Mouse (Mus musculus): ENCODE measurements around the gene Psmc3ip. TPM values are rescaled to one million over a fixed set of nuclear protein-coding genes. Genes with fewer than 3 reads are reported as not detected.

The Psmc3ip gene
- polyA plus RNA-seq, 1 experiment from 2014 or later = 49.3 TPM

GRCm38 (mm10) chr11:101085617-101086322 is 9.5 kb downstream of the Psmc3ip start:
- WGBS = 94% methylated on average over 18 of the region's 18 CpGs
- no peak for DNase-seq (ENCODE audit: low spot score)
- H3K4me2 ChIP-seq (ENCODE audit: low read depth) = no peak overlapping the region
- H3K27me3 ChIP-seq (ENCODE audit: control insufficient read depth, insufficient read depth, low read length) = peaks cover 5% of the 10 kb centered on the region
- peaks cover 7% of the 10 kb centered on the region for H3K36me3 ChIP-seq (ENCODE audit: control insufficient read depth, insufficient read depth, low read length)
- H3K4me3 ChIP-seq (ENCODE audit: low read depth, low read length) = no peak overlapping the region
- no peak for ATAC-seq (ENCODE audit: insufficient read depth, low FRiP score, low TSS enrichment)
- H3K4me1 ChIP-seq (ENCODE audit: control insufficient read depth, insufficient read depth, low read length) = peaks cover 25% of the 10 kb centered on the region
- H3K9me3 ChIP-seq (ENCODE audit: control insufficient read depth, low read length) = no peaks in the 10 kb centered on the region
- H3K27ac ChIP-seq (ENCODE audit: low read depth, low read length) = no peak overlapping the region
- H3K9ac ChIP-seq (ENCODE audit: low read length) = no peak overlapping the region

- Histone ChIP-seq H3K9me3 (ENCODE audit: control insufficient read depth, low read length) (no peaks in the 10 kb centered on the region), H3K36me3 (ENCODE audit: control insufficient read depth, insufficient read depth, low read length) (0 out of 2 replicates have a peak, but pooled peaks cover under 1% of the 10 kb centered on the region), H3K4me3 (ENCODE audit: low read depth, low read length) (no peak overlapping the region), H3K4me1 (ENCODE audit: control insufficient read depth, insufficient read depth, low read length) (peaks cover 25% of the 10 kb centered on the region), H3K27ac (ENCODE audit: low read depth, low read length) (no peak overlapping the region), H3K9ac (ENCODE audit: low read length) (no peak overlapping the region), H3K27me3 (ENCODE audit: control insufficient read depth, insufficient read depth, low read length) (peaks cover 15% of the 10 kb centered on the region), H3K4me2 (ENCODE audit: low read depth) (no peak overlapping the region)
- 93% methylated on average over 12 of the region's 12 CpGs for WGBS
- no peak for ATAC-seq (ENCODE audit: insufficient read depth, low FRiP score, low TSS enrichment)
- no peak for DNase-seq (ENCODE audit: low spot score)
Observed at GRCm38 (mm10) chr11:101084811-101085210, 10.4 kb downstream of the Psmc3ip start.

- WGBS = 85% methylated on average over 14 of the region's 14 CpGs
- no peak overlapping the region for H3K27ac ChIP-seq (ENCODE audit: low read depth, low read length)
- DNase-seq (ENCODE audit: low spot score) (no peak), ATAC-seq (ENCODE audit: insufficient read depth, low FRiP score, low TSS enrichment) (no peak)
- H3K9ac ChIP-seq (ENCODE audit: low read length) = no peak overlapping the region
- H3K4me3 ChIP-seq (ENCODE audit: low read depth, low read length) = no peak overlapping the region
- peaks cover 25% of the 10 kb centered on the region for H3K4me1 ChIP-seq (ENCODE audit: control insufficient read depth, insufficient read depth, low read length)
- no peaks in the 10 kb centered on the region for H3K36me3 ChIP-seq (ENCODE audit: control insufficient read depth, insufficient read depth, low read length)
- no peak overlapping the region for H3K4me2 ChIP-seq (ENCODE audit: low read depth)
- H3K27me3 ChIP-seq (ENCODE audit: control insufficient read depth, insufficient read depth, low read length) = peaks cover 21% of the 10 kb centered on the region
- H3K9me3 ChIP-seq (ENCODE audit: control insufficient read depth, low read length) = no peaks in the 10 kb centered on the region
Observed at GRCm38 (mm10) chr11:101084246-101084645, 11.0 kb downstream of the Psmc3ip start.

- Histone ChIP-seq H3K27ac (ENCODE audit: low read depth, low read length) (peak overlapping the region; percentile 87), H3K4me3 (ENCODE audit: low read depth, low read length) (peak overlapping the region; percentile 85), H3K9me3 (ENCODE audit: control insufficient read depth, low read length) (no peaks in the 10 kb centered on the region), H3K27me3 (ENCODE audit: control insufficient read depth, insufficient read depth, low read length) (peaks cover 31% of the 10 kb centered on the region), H3K9ac (ENCODE audit: low read length) (peak overlapping the region; percentile 89), H3K4me2 (ENCODE audit: low read depth) (peak overlapping the region; percentile 98), H3K4me1 (ENCODE audit: control insufficient read depth, insufficient read depth, low read length) (peaks cover 25% of the 10 kb centered on the region), H3K36me3 (ENCODE audit: control insufficient read depth, insufficient read depth, low read length) (no peaks in the 10 kb centered on the region)
- WGBS = 37% methylated on average over 19 of the region's 19 CpGs
- no peak for DNase-seq (ENCODE audit: low spot score)
- ATAC-seq (ENCODE audit: insufficient read depth, low FRiP score, low TSS enrichment) = 0 out of 2 replicates have a peak, but pooled peaks have one; percentile 9
Observed at GRCm38 (mm10) chr11:101083083-101083697, 12.0 kb downstream of the Psmc3ip start.

GRCm38 (mm10) chr11:101082208-101083082 is 12.8 kb downstream of the Psmc3ip start, which contains the start of gene Coasy:
TSS of gene Coasy (plus strand) at chr11:101082565.
- peak within 1 kb of the TSS; percentile 85 for H3K4me3 ChIP-seq (ENCODE audit: low read depth, low read length)
- ATAC-seq (ENCODE audit: insufficient read depth, low FRiP score, low TSS enrichment) = peak; percentile 79
- H3K9me3 ChIP-seq (ENCODE audit: control insufficient read depth, low read length) = no peaks in the 10 kb centered on the region
- peak within 1 kb of the TSS; percentile 98 for H3K4me2 ChIP-seq (ENCODE audit: low read depth)
- H3K36me3 ChIP-seq (ENCODE audit: control insufficient read depth, insufficient read depth, low read length) = no peaks in the 10 kb centered on the region
- DNase-seq (ENCODE audit: low spot score) = peak; percentile 89
- WGBS = under 1% methylated on average over 51 of the region's 51 CpGs
- peak within 1 kb of the TSS; percentile 89 for H3K9ac ChIP-seq (ENCODE audit: low read length)
- peaks cover 39% of the 10 kb centered on the region for H3K27me3 ChIP-seq (ENCODE audit: control insufficient read depth, insufficient read depth, low read length)
- H3K4me1 ChIP-seq (ENCODE audit: control insufficient read depth, insufficient read depth, low read length) = peaks cover 20% of the 10 kb centered on the region
- H3K27ac ChIP-seq (ENCODE audit: low read depth, low read length) = peak within 1 kb of the TSS; percentile 87

- DNase-seq (ENCODE audit: low spot score) = no peak
- ATAC-seq (ENCODE audit: insufficient read depth, low FRiP score, low TSS enrichment) = no peak
- no peaks in the 10 kb centered on the region for H3K36me3 ChIP-seq (ENCODE audit: control insufficient read depth, insufficient read depth, low read length)
- H3K9me3 ChIP-seq (ENCODE audit: control insufficient read depth, low read length) = no peaks in the 10 kb centered on the region
- H3K4me3 ChIP-seq (ENCODE audit: low read depth, low read length) = peak overlapping the region; percentile 85
- H3K4me2 ChIP-seq (ENCODE audit: low read depth) = peak overlapping the region; percentile 98
- H3K4me1 ChIP-seq (ENCODE audit: control insufficient read depth, insufficient read depth, low read length) = peaks cover 17% of the 10 kb centered on the region
- peak overlapping the region; percentile 89; the same call in 1 of the 2 replicates for H3K9ac ChIP-seq (ENCODE audit: low read length)
- 0 out of 2 replicates have a peak overlapping the region, but pooled peaks have one; percentile 87 for H3K27ac ChIP-seq (ENCODE audit: low read depth, low read length)
- H3K27me3 ChIP-seq (ENCODE audit: control insufficient read depth, insufficient read depth, low read length) = peaks cover 40% of the 10 kb centered on the region
- WGBS = 6% methylated on average over 10 of the region's 10 CpGs
Observed at GRCm38 (mm10) chr11:101081659-101082058, 13.6 kb downstream of the Psmc3ip start.

- Histone ChIP-seq H3K27ac (ENCODE audit: low read depth, low read length) (no peak overlapping the region), H3K4me3 (ENCODE audit: low read depth, low read length) (no peak overlapping the region), H3K9ac (ENCODE audit: low read length) (no peak overlapping the region), H3K4me2 (ENCODE audit: low read depth) (no peak overlapping the region), H3K36me3 (ENCODE audit: control insufficient read depth, insufficient read depth, low read length) (no peaks in the 10 kb centered on the region), H3K27me3 (ENCODE audit: control insufficient read depth, insufficient read depth, low read length) (peaks cover 40% of the 10 kb centered on the region), H3K9me3 (ENCODE audit: control insufficient read depth, low read length) (no peaks in the 10 kb centered on the region), H3K4me1 (ENCODE audit: control insufficient read depth, insufficient read depth, low read length) (peaks cover 11% of the 10 kb centered on the region)
- ATAC-seq (ENCODE audit: insufficient read depth, low FRiP score, low TSS enrichment) (no peak), DNase-seq (ENCODE audit: low spot score) (no peak)
- 61% methylated on average over 5 of the region's 5 CpGs for WGBS
Observed at GRCm38 (mm10) chr11:101080421-101080820, 14.8 kb downstream of the Psmc3ip start.

GRCm38 (mm10) chr11:101079746-101080145 is 15.5 kb downstream of the Psmc3ip start:
- ATAC-seq (ENCODE audit: insufficient read depth, low FRiP score, low TSS enrichment) = no peak
- H3K27me3 ChIP-seq (ENCODE audit: control insufficient read depth, insufficient read depth, low read length) = peaks cover 40% of the 10 kb centered on the region
- no peak overlapping the region for H3K9ac ChIP-seq (ENCODE audit: low read length)
- no peak overlapping the region for H3K27ac ChIP-seq (ENCODE audit: low read depth, low read length)
- DNase-seq (ENCODE audit: low spot score) = no peak
- H3K4me1 ChIP-seq (ENCODE audit: control insufficient read depth, insufficient read depth, low read length) = peaks cover 11% of the 10 kb centered on the region
- H3K4me3 ChIP-seq (ENCODE audit: low read depth, low read length) = no peak overlapping the region
- no peaks in the 10 kb centered on the region for H3K36me3 ChIP-seq (ENCODE audit: control insufficient read depth, insufficient read depth, low read length)
- WGBS = 4% methylated on average over 23 of the region's 27 CpGs
- no peak overlapping the region for H3K4me2 ChIP-seq (ENCODE audit: low read depth)
- H3K9me3 ChIP-seq (ENCODE audit: control insufficient read depth, low read length) = no peaks in the 10 kb centered on the region

All from neural tube, embryonic 11.5 days (tissue).